Mouse (Mus musculus) thymus, adult 2 months (tissue): ENCODE measurements around the gene Rusc2.

Experiments
- CTCF ChIP-seq: fragments of 200-500 bp; IDR thresholded peaks from 2 replicates; pipeline ENCODE4 v1.5.1; 2012; ENCODE audit warnings: mild to moderate bottlenecking, control low read depth, low read length, moderate library complexity, borderline replicate concordance; ENCODE audit not compliant: control insufficient read depth, poor library complexity, insufficient read depth; ENCODE audit errors: extremely low read depth
- POLR2A ChIP-seq: fragments of 200-500 bp; IDR thresholded peaks from 2 replicates; pipeline ENCODE4 v1.6.1; 2012; ENCODE audit warnings: mild to moderate bottlenecking, low read length, control low read depth, moderate library complexity; ENCODE audit not compliant: control insufficient read depth, poor library complexity, insufficient read depth; ENCODE audit errors: extremely low read depth

- TF ChIP-seq CTCF (no peak), POLR2A (no peak)
Observed at GRCm38 (mm10) chr4:43340096-43340804, 41.5 kb upstream of the Rusc2 start.
